19 mouse cellular contexts compared by ENCODE assay signal in genomic region chr2:137257847-137258515, GRCm38 (mm10).
DNase-seq lines count a peak whose midpoint lies in the region; ATAC-seq lines count a peak whose summit lies in the region.
"Had no signal": no experiment of that assay in that cellular context is flagged by ENCODE, and none has a peak within 500 bp of the region (broad histone marks: within the 10 kb centered on the region; RNA-seq: fewer than 3 reads in every experiment).

No protein-coding gene starts in this region.

- peak; percentile 84 for DNase-seq in midbrain, embryonic 11.5 days (ENCODE audit: low spot score, missing footprints)
- no peak for DNase-seq in midbrain, embryonic 10.5 days (ENCODE audit: low spot score)
- DNase-seq in retina, postnatal 1 day, result peak; percentile 62
- no peak for DNase-seq in retina, embryonic 14.5 days (ENCODE audit: low spot score)
- peak; percentile 39 for DNase-seq in retina, postnatal 7 days (ENCODE audit: low read depth, low spot score)
- DNase-seq: adrenal gland, adult 2 months; adrenal gland, postnatal 10 days; adrenal gland, postnatal 25 days; cerebellum, adult 11-12 months; cerebellum, adult 2 months; cerebellum, adult 9-10 months; cerebellum, postnatal 10 days; cerebellum, postnatal 25 days had no signal

- H3K4me2 ChIP-seq in midbrain, embryonic 11.5 days, result no peak overlapping the region
- H3K4me2 ChIP-seq in midbrain, embryonic 13.5 days (replicated peaks), result no peak overlapping the region
- no peak overlapping the region for H3K4me2 ChIP-seq in midbrain, embryonic 15.5 days
- H3K4me2 ChIP-seq in forebrain, embryonic 13.5 days, result no peak overlapping the region
- H3K4me2 ChIP-seq: embryonic facial prominence, embryonic 13.5 days had no signal

- H3K4me1 ChIP-seq in midbrain, embryonic 11.5 days (ENCODE audit: control insufficient read depth, insufficient read depth, low read length), result no peaks in the 10 kb centered on the region
- H3K4me1 ChIP-seq in midbrain, embryonic 10.5 days, result no peaks in the 10 kb centered on the region
- 0 out of 2 replicates have a peak, but pooled peaks cover 2% of the 10 kb centered on the region for H3K4me1 ChIP-seq in midbrain, embryonic 13.5 days (replicated peaks)
- H3K4me1 ChIP-seq in midbrain, embryonic 15.5 days, result no peaks in the 10 kb centered on the region
- H3K4me1 ChIP-seq in forebrain, embryonic 13.5 days, result no peaks in the 10 kb centered on the region
- H3K4me1 ChIP-seq: embryonic facial prominence, embryonic 13.5 days had no signal

- no peaks in the 10 kb centered on the region for H3K9me3 ChIP-seq in midbrain, embryonic 11.5 days (ENCODE audit: control insufficient read depth, low read length)
- no peaks in the 10 kb centered on the region for H3K9me3 ChIP-seq in midbrain, embryonic 10.5 days (replicated peaks)
- no peaks in the 10 kb centered on the region for H3K9me3 ChIP-seq in midbrain, embryonic 13.5 days
- H3K9me3 ChIP-seq in midbrain, embryonic 15.5 days, result no peaks in the 10 kb centered on the region
- H3K9me3 ChIP-seq in forebrain, embryonic 13.5 days (replicated peaks), result no peaks in the 10 kb centered on the region
- H3K9me3 ChIP-seq: embryonic facial prominence, embryonic 13.5 days had no signal

- no peak overlapping the region for H3K27ac ChIP-seq in midbrain, embryonic 11.5 days (ENCODE audit: low read depth, low read length)
- H3K27ac ChIP-seq in midbrain, embryonic 10.5 days (replicated peaks), result no peak overlapping the region
- no peak overlapping the region for H3K27ac ChIP-seq in midbrain, embryonic 13.5 days
- no peak overlapping the region for H3K27ac ChIP-seq in midbrain, embryonic 15.5 days
- no peak overlapping the region for H3K27ac ChIP-seq in forebrain, embryonic 13.5 days
- H3K27ac ChIP-seq: embryonic facial prominence, embryonic 13.5 days had no signal

- no peaks in the 10 kb centered on the region for H3K36me3 ChIP-seq in midbrain, embryonic 11.5 days (ENCODE audit: control insufficient read depth, insufficient read depth, low read length)
- no peaks in the 10 kb centered on the region for H3K36me3 ChIP-seq in midbrain, embryonic 10.5 days
- no peaks in the 10 kb centered on the region for H3K36me3 ChIP-seq in midbrain, embryonic 13.5 days
- H3K36me3 ChIP-seq in midbrain, embryonic 15.5 days (replicated peaks), result no peaks in the 10 kb centered on the region
- H3K36me3 ChIP-seq in forebrain, embryonic 13.5 days (ENCODE audit: poor library complexity, severe bottlenecking), result no peaks in the 10 kb centered on the region
- H3K36me3 ChIP-seq: embryonic facial prominence, embryonic 13.5 days had no signal

- no peaks in the 10 kb centered on the region; the same call in 1 of the 2 replicates for H3K27me3 ChIP-seq in midbrain, embryonic 11.5 days (ENCODE audit: control insufficient read depth, insufficient read depth, low read length)
- no peaks in the 10 kb centered on the region for H3K27me3 ChIP-seq in midbrain, embryonic 10.5 days (ENCODE audit: low read depth, poor library complexity, severe bottlenecking)
- 0 out of 2 replicates have a peak, but pooled peaks cover 7% of the 10 kb centered on the region for H3K27me3 ChIP-seq in midbrain, embryonic 13.5 days
- H3K27me3 ChIP-seq in midbrain, embryonic 15.5 days (replicated peaks), result no peaks in the 10 kb centered on the region
- H3K27me3 ChIP-seq in forebrain, embryonic 13.5 days, result no peaks in the 10 kb centered on the region
- H3K27me3 ChIP-seq: embryonic facial prominence, embryonic 13.5 days had no signal

- no peak overlapping the region for H3K9ac ChIP-seq in midbrain, embryonic 11.5 days (ENCODE audit: low read length)
- H3K9ac ChIP-seq in midbrain, embryonic 13.5 days (replicated peaks), result no peak overlapping the region
- H3K9ac ChIP-seq in midbrain, embryonic 15.5 days, result no peak overlapping the region
- H3K9ac ChIP-seq in forebrain, embryonic 13.5 days, result no peak overlapping the region
- H3K9ac ChIP-seq: embryonic facial prominence, embryonic 13.5 days had no signal

- 64% methylated on average over 8 of the region's 8 CpGs for WGBS in midbrain, embryonic 11.5 days
- 79% methylated on average over 8 of the region's 8 CpGs for WGBS in midbrain, embryonic 10.5 days
- WGBS in midbrain, embryonic 13.5 days, result 46% methylated on average over 8 of the region's 8 CpGs
- WGBS in midbrain, embryonic 15.5 days, result 45% methylated on average over 8 of the region's 8 CpGs
- 79% methylated on average over 8 of the region's 8 CpGs for WGBS in forebrain, embryonic 13.5 days

- ATAC-seq in midbrain, embryonic 11.5 days (ENCODE audit: low FRiP score), result peak; percentile 86
- peak; percentile 86 for ATAC-seq in midbrain, embryonic 13.5 days
- no peak; the same call in 1 of the 2 replicates for ATAC-seq in midbrain, embryonic 15.5 days (replicated peaks)
- ATAC-seq in forebrain, embryonic 13.5 days, result no peak
- ATAC-seq: forebrain, embryonic 14.5 days; forebrain, embryonic 16.5 days had no signal

- no peak overlapping the region for H3K4me3 ChIP-seq in midbrain, embryonic 11.5 days (ENCODE audit: low read depth, low read length)
- H3K4me3 ChIP-seq in midbrain, embryonic 10.5 days, result no peak overlapping the region
- no peak overlapping the region for H3K4me3 ChIP-seq in midbrain, embryonic 13.5 days (replicated peaks)
- H3K4me3 ChIP-seq in midbrain, embryonic 15.5 days, result no peak overlapping the region
- H3K4me3 ChIP-seq in forebrain, embryonic 13.5 days, result no peak overlapping the region
- H3K4me3 ChIP-seq: embryonic facial prominence, embryonic 13.5 days had no signal

Comparison
In these comparisons a context has a peak if more than half of its experiments do, and no peak if none do; other contexts are left out.
1. ATAC-seq: peak in midbrain, embryonic 11.5 days (single experiment) and midbrain, embryonic 13.5 days (single experiment); none in midbrain, embryonic 15.5 days (single experiment) and forebrain, embryonic 13.5 days (single experiment).
2. DNase-seq: peak in midbrain, embryonic 11.5 days (single experiment), retina, postnatal 1 day (single experiment) and retina, postnatal 7 days (single experiment); none in midbrain, embryonic 10.5 days (single experiment) and retina, embryonic 14.5 days (single experiment).